Mouse (Mus musculus) thymus, postnatal 4 days (tissue): Measurements from ENCODE around the gene Pars2.

Experiments used
- DNase-seq: peaks from one replicate; pipeline ENCODE4 v3.0.0; 2021

Gene Pars2

DNA sequence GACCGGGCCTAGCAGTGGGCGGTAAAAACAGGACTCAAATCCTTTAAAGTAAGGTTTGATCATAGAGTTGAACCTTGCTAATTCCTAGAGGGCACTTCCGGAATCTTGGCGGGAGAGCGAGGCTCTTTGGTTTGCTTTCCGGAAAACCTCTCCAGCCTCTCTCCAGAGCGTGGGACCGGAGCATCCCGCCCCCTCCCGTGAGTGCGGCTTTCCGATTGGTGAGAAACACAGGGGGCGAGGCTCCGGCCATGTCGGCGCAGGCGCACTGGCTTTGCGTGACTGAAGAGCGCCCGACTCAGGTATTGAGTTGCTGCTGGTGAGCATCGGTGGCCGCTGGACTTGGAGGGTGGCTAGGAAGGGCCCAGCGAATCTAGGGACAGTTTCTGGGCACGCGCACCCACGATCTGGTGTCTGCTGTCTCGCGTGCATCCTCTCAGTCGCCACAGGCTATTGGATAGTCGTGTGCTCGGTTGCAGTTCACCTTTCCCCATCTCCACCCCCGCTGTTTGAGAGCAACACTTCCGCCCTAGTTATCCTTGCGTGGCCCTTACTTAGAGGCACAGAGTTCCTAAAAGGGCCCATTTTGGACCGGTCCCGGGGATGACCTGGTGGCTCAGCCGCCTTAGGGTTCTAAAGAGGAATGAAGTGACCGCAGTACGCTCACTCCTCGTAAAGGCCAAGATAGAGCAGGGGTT lies at the start of gene Pars2:
Gene Pars2, plus strand, starts transcription at position 237 of the 695 bp plus-strand sequence.
- peak; percentile 98 for DNase-seq

DNA sequence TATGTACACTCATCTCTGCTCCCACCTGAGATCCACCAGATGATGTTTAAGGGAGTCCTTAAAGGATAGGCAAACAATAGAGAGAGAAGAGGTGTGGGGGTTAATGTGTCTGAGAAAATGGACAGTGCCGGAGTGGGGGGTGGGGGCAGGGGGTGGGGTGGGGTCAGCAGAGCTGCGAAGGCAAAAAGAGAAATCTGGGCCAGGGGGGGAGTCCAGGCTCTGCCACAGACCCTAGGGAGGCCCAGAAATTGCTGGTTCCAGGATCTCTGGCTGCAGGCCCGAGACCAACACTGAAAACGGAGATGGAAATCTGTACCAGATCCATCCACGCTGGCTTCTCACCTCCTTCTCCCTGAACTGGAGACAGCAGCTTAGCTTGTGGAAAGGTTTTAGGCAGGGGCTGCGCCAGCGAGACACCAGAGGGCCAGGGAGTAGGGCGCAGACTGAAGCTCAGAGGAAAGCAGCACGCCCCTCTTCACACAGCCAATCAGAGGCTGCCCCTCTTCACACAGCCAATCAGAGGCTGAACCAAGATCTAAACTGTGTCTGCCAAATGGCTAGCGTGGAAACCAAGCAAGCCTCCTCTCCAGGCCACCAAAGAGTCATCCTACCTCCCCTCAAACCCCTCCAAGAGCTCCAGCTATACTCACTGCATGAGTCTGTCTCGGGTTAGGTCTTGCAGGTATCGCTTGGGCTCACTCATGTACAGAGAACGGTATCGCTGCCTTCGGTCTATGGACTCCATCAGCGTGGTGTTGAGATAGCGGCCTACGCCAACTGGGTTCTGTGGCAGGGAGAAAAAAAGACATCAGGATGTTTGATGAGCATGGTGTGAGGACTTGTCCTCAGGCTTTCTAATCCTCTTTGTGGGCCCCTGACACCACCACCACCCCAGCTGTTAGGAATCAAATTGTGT lies 44.0 kb upstream of the Pars2 start:
- DNase-seq, result no peak

DNA sequence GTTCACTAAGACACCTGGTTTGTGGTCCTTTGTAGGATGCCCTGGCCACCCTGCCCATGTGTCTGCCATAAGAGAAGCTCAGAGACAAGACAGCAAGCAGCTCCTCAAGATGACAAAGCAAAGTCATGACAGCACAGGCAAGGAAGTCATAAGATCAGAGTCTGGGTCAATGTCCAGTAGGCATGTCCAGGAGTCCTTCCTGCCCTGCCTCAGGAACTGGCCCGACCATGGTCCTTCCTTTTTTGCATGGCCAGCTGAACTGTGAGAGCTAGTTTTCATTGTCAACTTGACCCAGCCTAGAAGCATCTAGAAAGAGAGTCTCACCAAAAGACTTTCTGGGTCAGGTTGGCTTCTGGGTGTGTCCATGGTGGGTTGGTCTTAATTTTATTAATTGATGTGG lies 43.0 kb upstream of the Pars2 start:
- no peak for DNase-seq

GRCm38 (mm10) chr4:106613105-106613504 lies 37.8 kb upstream of the Pars2 start:
- no peak for DNase-seq

DNA sequence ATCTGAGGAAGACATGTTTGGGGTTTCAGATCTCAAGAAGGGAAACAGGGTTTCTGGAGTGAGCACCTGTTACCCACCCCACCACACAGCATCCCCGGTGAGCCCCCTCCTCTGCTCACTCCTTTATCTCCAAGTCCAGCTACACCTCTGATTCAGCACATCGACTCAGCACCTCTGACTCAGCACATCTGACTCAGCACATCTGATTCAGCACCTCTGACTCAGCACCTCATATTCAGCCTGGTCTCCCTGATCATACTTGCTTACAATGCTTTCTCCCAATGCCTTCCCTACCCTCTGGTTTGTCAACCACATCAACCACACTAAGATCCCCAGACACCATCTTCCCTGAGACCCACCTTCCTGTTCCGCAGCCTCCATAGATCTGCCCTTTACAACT lies 37.3 kb upstream of the Pars2 start:
- DNase-seq, result peak; percentile 65

- DNase-seq, result peak; percentile 87
Measured at GRCm38 (mm10) chr4:106614180-106614797, 36.6 kb upstream of the Pars2 start.

GRCm38 (mm10) chr4:106614881-106615280 lies 36.0 kb upstream of the Pars2 start:
- DNase-seq, result peak; percentile 55

DNA sequence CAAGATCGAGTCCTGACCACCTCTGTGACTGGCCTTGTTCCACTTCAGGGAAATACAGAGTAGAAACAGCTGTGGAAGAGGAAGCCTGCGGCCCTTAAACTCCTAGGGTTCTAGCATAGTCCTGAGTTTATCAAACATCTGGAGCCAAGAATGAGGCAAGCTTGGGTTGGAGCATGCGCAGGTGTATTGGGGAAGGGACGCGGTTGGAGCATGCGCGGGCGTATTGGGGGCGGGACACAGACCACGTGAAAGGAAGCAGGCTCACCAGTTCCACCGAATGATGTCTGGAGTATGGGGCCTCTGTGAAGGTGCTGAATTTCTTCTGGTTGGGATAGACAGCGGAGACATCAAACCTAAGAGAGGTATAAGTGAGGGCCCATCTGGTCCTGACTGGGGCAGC lies 35.2 kb upstream of the Pars2 start:
- DNase-seq, result peak; percentile 65

GRCm38 (mm10) chr4:106617056-106617455 lies 33.8 kb upstream of the Pars2 start, which contains the start of gene Lexm:
Lexm (minus strand) TSS chr4:106617241.
- peak; percentile 51 for DNase-seq

GRCm38 (mm10) chr4:106618898-106619297 lies 32.0 kb upstream of the Pars2 start:
- DNase-seq, result no peak

GRCm38 (mm10) chr4:106621428-106621827 lies 29.4 kb upstream of the Pars2 start:
- no peak for DNase-seq

DNA sequence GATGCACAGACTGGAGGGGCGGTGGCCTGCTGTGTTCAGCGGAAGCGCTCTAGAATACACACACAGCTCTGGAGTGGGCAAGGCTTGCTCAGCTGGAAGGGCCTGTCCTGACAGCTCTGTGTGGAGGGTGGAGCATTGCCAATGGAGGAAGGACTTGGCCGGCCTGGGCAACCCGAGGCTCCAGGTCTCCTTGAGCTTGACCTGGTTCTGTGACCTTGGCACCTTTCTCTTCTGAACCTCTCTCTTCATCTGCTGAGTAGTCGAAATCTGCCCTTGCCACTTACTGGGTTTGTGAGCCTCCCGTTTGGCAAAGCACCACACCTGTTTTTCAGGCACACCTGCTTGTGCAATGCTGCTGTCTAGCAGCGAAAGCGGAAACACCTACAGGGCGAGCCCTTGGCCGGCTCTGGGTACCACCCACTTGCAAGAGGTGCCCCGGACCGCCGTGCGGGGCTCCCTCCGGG lies 28.8 kb upstream of the Pars2 start, which contains the start of gene Ttc22:
Gene Ttc22, plus strand, starts transcription at position 403 of the 464 bp plus-strand sequence.
- no peak for DNase-seq

DNA sequence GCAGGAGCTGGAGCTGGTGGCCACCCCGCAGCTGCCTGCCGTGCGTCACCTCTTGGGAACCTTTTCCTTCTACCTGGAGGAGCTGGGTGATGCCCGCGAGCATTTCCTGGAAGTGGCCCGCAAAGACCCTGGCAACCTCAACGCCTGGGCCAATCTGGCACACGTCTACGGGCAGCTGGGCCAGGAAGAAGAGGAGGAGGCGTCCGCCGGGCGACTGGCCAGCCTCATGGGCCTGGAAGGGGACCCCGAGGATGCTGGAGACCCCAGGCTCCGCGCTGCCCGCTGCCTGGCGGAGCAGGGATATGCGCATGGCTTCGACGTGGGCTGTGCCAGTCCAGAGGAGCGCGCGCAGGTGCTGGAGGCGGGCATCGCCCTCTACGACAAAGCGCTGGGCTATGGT lies 28.2 kb upstream of the Pars2 start:
- no peak for DNase-seq

DNA sequence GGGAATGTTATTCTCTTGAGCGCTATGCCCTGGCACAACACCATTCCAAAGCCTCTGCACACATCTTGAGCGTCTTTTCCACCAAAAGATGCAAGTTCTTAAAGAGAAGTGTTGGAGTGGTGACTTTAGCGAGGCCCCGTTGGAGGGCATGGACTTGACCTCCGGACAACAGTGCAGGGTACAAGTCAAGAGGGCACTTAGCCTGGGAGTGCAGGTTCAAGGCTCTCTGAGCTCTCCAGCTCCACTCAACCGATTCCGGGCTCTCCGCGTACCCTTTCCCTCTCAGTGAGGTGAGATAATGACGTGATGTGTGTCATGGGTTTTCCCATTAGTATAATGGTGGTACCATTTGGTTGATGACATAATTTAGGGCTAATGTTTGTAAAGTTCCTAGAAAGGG lies 26.6 kb upstream of the Pars2 start:
- no peak for DNase-seq

GRCm38 (mm10) chr4:106627809-106628208 lies 23.1 kb upstream of the Pars2 start:
- no peak for DNase-seq

DNA sequence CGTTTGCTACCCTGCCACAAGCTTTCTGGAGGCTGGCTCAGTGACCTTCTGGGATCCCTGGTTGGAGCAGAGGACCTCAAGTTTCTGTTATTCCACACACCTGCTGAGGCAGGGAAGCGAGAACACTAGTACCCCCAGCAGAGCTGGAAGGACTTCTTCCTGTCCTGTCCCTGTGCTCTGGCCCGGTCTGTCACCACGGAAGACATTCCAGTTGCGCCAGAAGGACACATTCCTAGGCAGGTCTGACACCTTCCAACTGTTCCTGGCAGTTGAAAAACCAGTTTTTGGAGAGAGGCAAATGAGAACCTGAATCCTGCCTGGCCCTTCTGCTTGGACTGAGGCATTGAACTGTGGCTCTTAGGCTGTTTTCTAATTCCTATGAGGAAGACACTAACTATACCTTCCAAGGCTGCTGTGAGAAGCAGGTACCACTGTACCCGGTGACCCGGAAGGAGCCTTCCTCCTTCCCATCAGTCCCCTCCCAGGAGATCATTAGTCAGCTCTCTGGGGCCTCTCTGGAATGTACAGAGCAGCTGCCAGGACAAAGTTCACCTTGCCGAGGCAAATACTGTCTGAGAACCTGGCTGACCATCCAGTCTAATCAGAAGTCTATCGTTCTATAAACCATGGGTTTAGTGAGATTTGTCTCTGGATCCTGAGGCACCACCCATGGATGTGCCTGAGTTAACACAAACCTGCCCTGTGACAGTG lies 22.1 kb upstream of the Pars2 start:
- DNase-seq, result no peak

DNA sequence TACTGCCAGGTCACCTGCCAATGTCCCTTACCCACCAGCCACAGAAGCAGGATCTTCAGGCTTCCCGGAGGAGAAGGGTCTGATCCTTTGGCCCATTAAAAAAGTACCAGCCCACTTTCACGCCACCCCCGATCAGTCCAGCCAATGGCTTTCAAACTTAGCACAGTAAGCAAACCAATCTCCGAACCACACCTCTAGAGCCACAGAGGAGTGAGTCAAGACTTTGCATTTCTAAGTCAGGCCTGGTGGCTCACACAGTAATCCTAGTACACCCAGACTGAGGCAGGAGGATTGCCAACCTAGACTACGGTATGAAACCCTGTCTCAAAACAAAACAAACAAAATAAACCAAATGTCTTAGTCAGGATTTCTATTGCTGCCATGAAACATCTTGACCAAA lies 21.5 kb upstream of the Pars2 start:
- no peak for DNase-seq

DNA sequence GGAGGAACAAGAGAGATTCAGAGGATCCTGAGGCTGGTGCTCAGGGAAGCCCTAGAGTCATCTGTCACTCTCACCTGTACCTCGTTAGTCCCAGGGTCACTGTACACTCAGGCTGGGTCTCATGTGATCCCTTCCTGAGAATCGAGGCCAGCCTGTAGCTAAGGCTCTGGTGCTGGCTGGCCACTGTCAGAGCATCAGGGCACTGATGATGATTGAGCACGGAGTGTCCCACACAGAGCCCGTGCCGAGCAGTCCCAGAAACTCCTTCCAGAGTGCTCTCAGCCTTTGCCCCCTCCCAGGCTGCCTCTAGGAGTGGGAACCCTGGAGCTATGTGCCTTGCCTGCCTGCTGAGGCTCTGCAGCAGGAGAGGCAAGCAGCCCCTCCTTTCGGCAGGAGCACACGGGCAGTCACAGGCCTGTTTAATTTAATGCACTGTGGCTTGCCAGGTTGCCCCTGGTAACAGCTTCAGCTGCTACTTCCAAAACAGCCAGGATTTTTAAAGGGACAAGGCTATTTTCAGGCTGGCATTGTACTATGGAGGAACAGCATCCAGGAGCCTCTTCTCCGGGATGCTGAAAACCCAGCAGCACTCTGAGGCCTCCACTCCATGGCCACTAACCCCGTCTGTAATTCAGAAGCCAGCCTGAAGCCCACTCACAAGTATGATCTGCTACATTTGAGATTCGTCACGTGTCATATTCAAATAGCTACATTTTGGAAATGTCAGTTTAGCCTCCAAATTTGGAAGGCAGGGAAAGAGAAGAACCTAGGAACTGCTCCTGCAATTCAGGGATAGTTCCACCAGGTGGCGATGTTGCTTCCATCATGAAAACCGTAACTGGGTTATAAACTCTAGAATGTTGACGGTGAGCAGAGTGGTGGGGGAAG lies 20.3 kb upstream of the Pars2 start:
- DNase-seq, result peak; percentile 75

DNA sequence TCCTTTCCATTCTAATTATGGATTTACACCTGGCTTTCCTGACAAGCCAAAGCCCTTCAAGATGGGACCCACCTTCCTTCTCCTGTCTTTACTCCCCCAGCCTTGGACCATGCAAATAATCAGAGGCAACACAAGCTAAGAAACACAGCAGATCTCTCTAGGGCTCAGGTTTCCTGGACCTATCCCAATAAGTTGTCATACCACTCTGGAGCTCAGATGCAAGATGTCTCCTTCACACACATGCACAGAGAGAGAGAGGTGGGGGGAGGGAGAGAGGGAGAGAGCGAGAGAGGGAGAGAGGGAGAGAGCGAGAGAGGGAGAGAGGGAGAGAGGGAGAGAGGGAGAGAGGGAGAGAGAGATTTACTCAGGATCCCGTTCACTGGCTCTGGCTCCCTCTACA lies 18.6 kb upstream of the Pars2 start:
- DNase-seq, result no peak

DNA sequence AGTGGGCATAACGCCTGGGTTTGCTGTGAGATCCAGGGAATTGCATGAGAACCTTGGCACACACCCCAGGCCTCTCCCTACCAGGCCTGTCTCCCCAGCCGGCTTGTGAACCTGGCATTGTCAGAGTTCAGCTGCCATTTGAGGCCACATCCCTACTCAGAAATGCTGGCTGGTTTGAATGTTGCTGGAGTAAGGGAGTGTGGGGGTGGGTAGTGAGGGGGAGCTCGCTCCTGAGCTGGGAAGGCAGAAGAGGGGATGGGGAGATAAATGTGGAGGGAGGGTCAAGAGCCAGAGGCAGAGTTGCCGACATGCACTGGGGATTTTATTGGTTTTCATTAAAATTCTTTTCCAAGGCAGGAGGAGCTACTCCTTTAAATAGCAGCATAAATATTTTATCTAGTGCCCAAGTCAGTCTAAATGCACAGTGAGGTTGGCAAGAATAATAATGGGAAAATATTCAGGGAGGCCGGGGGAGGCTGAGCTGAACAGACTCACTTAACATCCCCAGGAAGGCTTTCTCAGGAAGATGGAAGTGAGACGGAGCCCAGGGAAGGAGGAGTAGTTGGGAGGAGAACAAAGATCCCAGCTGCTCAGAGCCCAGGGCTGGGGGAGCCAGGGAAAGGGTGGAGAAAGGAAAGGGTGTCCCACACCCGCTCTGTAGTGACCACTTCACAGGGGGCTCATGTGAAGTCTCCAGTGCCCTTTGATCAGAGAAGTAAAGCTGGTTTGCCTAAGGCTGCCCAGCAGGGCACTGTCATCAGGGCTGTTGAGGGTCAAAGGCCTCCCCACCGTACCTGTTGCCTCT lies 17.4 kb upstream of the Pars2 start:
- DNase-seq, result no peak

GRCm38 (mm10) chr4:106634086-106634479 lies 16.8 kb upstream of the Pars2 start:
- DNase-seq, result no peak
